Mouse (Mus musculus) stomach, postnatal 0 days (tissue): ENCODE measurements at regions not wholly inside any gene's neighbourhood (a gene's known extent, or its start where the extent isn't known, plus 50 kb on each side); places are given as distances from the start of the nearest gene placed in this dataset.

ENCODE experiments used
- ATAC-seq: fragments of 200-750 bp; cut with Nextera tagmentation; 2 replicates; pipeline ENCODE4 v1.8.0; 2017; ENCODE audit not compliant: low FRiP score, low TSS enrichment
- DNase-seq: peaks from one replicate; pipeline ENCODE4 v3.0.0-alpha.2; 2016; ENCODE audit warnings: low spot score
- H3K27ac ChIP-seq: fragments of 300-500 bp; sonication (generic); replicated peaks from 2 replicates; pipeline ENCODE4 v1.5.1; 2014; ENCODE audit warnings: mild to moderate bottlenecking, control low read depth
- H3K27me3 ChIP-seq: fragments of 300-500 bp; sonication (generic); 2 replicates; pipeline ENCODE4 v1.6.1; 2014; ENCODE audit warnings: low read length; ENCODE audit not compliant: control insufficient read depth, insufficient read depth
- H3K36me3 ChIP-seq: fragments of 300-500 bp; sonication (generic); 2 replicates; pipeline ENCODE4 v1.6.1; 2014; ENCODE audit warnings: low read length, mixed read lengths; ENCODE audit not compliant: control insufficient read depth, insufficient read depth
- H3K4me1 ChIP-seq: fragments of 300-500 bp; sonication (generic); replicated peaks from 2 replicates; pipeline ENCODE4 v1.6.1; 2014; ENCODE audit warnings: antibody characterized with exemption; ENCODE audit not compliant: control insufficient read depth, insufficient read depth
- H3K4me2 ChIP-seq: fragments of 300-500 bp; sonication (generic); replicated peaks from 2 replicates; pipeline ENCODE4 v1.6.1; 2014; ENCODE audit warnings: low read depth, mild to moderate bottlenecking, control low read depth, moderate library complexity
- H3K4me3 ChIP-seq: fragments of 300-500 bp; sonication (generic); 2 replicates; pipeline ENCODE4 v1.5.1; 2014; ENCODE audit warnings: low read depth, low read length, control low read depth
- H3K9ac ChIP-seq: fragments of 300-500 bp; sonication (generic); 2 replicates; pipeline ENCODE4 v1.6.1; 2014; ENCODE audit warnings: mild to moderate bottlenecking, low read length, control low read depth, mixed read lengths
- H3K9me3 ChIP-seq: fragments of 300-500 bp; sonication (generic); 2 replicates; pipeline ENCODE4 v1.6.1; 2016; ENCODE audit warnings: low read length; ENCODE audit not compliant: control insufficient read depth
- CTCF ChIP-seq: IDR thresholded peaks from 2 replicates; pipeline ENCODE4 v1.5.1; 2016; ENCODE audit warnings: antibody characterized with exemption, low read depth, mild to moderate bottlenecking, moderate library complexity
- EP300 ChIP-seq: optimal IDR thresholded peaks from 2 replicates; pipeline ENCODE3; 2016; ENCODE audit warnings: antibody characterized with exemption
- WGBS: fragments of 180-500 bp; shearing (Covaris S2); extraction: QIAGEN DNeasy Blood & Tissue Kit; methylation state at CpG from one replicate; pipeline ENCODE4 v1.1.7; 2014; 5-methylcytosine and 5-hydroxymethylcytosine counted together

DNA sequence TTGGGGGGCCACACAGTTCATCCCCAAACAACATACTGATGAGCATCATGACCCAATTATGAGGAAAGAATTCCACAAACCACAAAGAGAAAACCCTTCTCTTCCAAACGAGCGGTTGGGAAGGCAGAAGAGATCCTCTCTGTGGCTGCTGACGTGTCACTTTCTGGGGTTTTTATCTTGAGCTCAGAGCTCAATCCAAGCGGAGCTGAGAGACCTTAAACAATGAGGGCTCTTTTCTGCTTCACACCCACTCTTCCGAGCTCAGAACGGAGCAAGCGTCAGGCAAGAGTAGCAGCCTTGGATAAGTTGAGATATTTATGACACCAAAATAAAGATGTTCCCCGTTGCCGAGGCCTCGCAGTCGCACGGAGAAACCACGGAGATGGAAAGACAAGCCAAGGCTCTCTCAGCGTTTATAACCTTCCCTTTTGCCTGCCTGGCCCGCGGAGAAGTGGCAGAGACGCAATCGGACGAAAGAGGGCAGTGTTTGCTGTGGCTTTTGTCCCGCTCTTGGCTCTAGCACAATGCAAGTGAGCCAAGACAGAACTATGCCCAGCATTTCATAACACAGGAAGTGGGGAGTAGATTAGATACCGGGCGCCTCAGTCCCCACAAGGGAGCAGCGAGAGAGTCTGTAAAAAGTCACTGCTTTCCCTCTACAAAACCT lies 100.7 kb downstream of the Chic2 start:
- WGBS, result 1% methylated on average over 23 of the region's 23 CpGs
- no peak for TF ChIP-seq EP300
- peak; percentile 94 for TF ChIP-seq CTCF

DNA sequence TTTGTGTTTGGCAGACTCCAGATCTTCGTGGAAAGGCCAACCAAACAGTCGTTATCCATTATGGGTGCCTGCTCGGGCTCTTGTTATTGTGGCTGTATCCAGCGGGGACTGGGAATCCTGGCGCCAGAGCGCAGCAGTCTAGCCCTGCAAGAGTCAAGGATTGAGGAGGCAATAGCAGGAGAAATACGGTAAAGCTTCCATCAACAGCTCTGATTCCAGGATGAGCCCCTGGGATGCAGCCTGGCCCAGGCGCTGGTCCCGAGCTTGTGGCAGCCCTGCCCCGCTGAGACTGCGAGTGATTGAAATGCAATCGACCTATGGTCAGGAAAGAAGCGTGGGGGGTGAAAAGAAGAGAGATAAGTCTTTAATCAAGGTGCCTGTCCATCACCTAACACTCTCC lies 103.1 kb downstream of the Chic2 start:
- H3K27me3 ChIP-seq, result no peaks in the 10 kb centered on the region; the same call in 1 of the 2 replicates
- no peaks in the 10 kb centered on the region for H3K9me3 ChIP-seq
- no peak overlapping the region for H3K4me2 ChIP-seq
- no peak overlapping the region for H3K27ac ChIP-seq
- no peak for DNase-seq
- TF ChIP-seq CTCF (no peak), EP300 (no peak)
- ATAC-seq, result no peak
- H3K9ac ChIP-seq, result no peak overlapping the region
- no peak overlapping the region for H3K4me3 ChIP-seq
- H3K4me1 ChIP-seq, result no peaks in the 10 kb centered on the region; the same call in 1 of the 2 replicates
- no peaks in the 10 kb centered on the region for H3K36me3 ChIP-seq
- WGBS, result 10% methylated on average over 13 of the region's 13 CpGs

More for the DNA sequence above, 100.7 kb downstream of the Chic2 start:
- ATAC-seq (peak; percentile 94), DNase-seq (peak; percentile 88)
- Histone ChIP-seq H3K4me1 (no peaks in the 10 kb centered on the region; the same call in 1 of the 2 replicates), H3K9me3 (no peaks in the 10 kb centered on the region), H3K4me2 (peak overlapping the region; percentile 56), H3K27ac (peak overlapping the region; percentile 58; the same call in 1 of the 2 replicates), H3K9ac (peak overlapping the region; percentile 51; the same call in 1 of the 2 replicates), H3K4me3 (peak overlapping the region; percentile 27), H3K27me3 (no peaks in the 10 kb centered on the region; the same call in 1 of the 2 replicates), H3K36me3 (no peaks in the 10 kb centered on the region)

DNA sequence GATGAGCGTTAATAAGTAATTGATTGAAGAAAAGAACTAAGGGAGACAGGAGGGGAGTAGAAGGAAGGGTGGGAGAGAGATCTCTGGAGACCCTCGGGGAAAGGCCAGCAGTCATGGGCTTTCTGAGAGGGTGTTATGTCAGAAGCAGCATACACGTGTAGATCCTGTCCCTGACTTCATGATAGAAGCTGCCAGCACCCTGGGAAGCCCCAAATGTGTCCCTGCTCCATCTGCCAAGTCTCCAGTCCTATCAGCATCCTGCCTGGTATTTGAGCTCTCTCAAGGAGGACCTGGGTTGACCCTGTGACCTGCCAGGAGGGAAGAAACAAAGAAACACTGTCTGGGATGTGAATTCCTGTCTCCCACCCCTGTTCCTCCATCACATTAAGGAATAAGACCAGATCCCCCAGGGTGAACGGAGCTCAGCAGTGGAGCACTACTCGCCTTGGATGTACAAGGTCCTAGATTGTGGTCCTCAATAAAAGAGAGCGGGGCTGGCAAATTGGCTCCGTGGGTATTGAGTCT lies 107.1 kb downstream of the Chic2 start:
- Histone ChIP-seq H3K36me3 (no peaks in the 10 kb centered on the region), H3K4me3 (no peak overlapping the region), H3K4me2 (no peak overlapping the region), H3K27ac (no peak overlapping the region), H3K9ac (no peak overlapping the region), H3K4me1 (no peaks in the 10 kb centered on the region), H3K27me3 (no peaks in the 10 kb centered on the region), H3K9me3 (no peaks in the 10 kb centered on the region)
- TF ChIP-seq EP300, result no peak
- TF ChIP-seq CTCF, result no peak
- 74% methylated on average over 7 of the region's 7 CpGs for WGBS
- ATAC-seq (no peak), DNase-seq (no peak)

DNA sequence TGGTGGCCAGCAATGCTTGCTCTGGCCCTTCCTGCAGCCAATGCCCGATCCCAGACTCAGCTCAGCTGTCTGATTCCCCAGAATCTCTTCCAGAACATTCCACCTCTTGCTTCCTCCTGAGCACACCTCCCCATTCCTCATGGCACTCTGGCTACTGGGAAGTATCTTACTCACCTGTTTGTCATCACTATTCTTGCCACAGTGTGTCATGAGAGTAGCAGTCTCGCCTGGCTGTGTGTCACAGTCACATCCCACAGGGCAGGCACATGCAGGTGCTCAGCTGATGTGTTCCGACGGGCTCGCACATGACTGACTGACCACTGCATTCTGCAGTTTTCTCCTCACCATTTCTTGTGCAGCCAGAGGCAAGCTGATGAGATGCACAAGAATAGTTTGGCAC lies 108.5 kb downstream of the Chic2 start:
- H3K36me3 ChIP-seq, result no peaks in the 10 kb centered on the region
- no peaks in the 10 kb centered on the region for H3K27me3 ChIP-seq
- H3K27ac ChIP-seq, result 0 out of 2 replicates have a peak overlapping the region, but pooled peaks have one; percentile 20
- H3K9me3 ChIP-seq, result no peaks in the 10 kb centered on the region
- DNase-seq (no peak), ATAC-seq (peak; percentile 61; the same call in 1 of the 2 replicates)
- WGBS, result 64% methylated on average over 5 of the region's 5 CpGs
- no peak overlapping the region for H3K4me3 ChIP-seq
- no peak overlapping the region for H3K4me2 ChIP-seq
- H3K9ac ChIP-seq, result no peak overlapping the region
- H3K4me1 ChIP-seq, result no peaks in the 10 kb centered on the region
- TF ChIP-seq CTCF, result no peak
- TF ChIP-seq EP300, result no peak

DNA sequence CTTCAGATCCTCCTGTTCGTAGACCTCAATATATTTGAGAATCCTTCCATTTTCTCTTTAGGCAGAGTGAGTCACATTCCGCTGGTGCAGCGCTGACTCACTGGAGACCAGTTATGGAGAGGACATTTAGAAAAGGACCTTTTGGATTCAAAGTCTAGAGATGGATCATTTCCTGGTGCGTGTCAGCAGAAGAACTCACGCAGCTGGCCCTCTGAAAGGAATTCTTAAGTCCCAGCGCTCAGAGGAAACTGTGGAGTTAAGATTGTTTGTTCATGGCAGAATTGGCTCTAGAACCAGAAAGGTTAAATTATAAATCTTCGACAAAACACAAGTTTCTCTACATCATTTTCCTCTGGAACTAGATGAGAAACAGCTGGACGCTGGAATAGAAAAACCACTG lies 108.9 kb downstream of the Chic2 start:
- 31% methylated on average over 8 of the region's 8 CpGs for WGBS
- no peak for TF ChIP-seq EP300
- no peak for TF ChIP-seq CTCF
- DNase-seq (no peak), ATAC-seq (peak; percentile 70; the same call in 1 of the 2 replicates)
- Histone ChIP-seq H3K36me3 (no peaks in the 10 kb centered on the region), H3K9me3 (no peaks in the 10 kb centered on the region), H3K27ac (0 out of 2 replicates have a peak overlapping the region, but pooled peaks have one; percentile 20), H3K9ac (no peak overlapping the region), H3K4me2 (no peak overlapping the region), H3K4me3 (no peak overlapping the region), H3K27me3 (no peaks in the 10 kb centered on the region), H3K4me1 (no peaks in the 10 kb centered on the region)

DNA sequence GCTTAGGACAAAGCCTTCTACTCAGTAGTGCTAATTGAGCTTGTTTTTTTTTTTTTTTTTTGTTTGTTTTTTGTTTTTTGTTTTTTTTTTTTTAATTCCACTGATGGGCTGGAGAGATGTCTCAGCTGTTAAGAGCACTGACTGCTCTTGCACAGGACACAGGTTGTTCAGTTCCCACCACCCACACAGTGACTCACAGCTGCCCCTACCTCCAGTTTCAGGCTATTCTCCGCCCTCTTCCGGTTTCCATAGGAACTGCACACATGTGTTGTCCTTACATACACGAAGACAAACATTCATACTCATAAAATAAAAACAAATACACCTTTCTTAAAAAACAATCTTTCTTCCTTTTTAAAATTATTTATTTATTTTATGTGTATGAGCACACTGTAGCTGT lies 111.3 kb downstream of the Chic2 start:
- 88% methylated on average over 3 of the region's 3 CpGs for whole genome bisulfite sequencing
- Histone ChIP-seq H3K27me3 (no peaks in the 10 kb centered on the region), H3K4me2 (no peak overlapping the region), H3K4me1 (no peaks in the 10 kb centered on the region), H3K27ac (no peak overlapping the region), H3K36me3 (no peaks in the 10 kb centered on the region), H3K9me3 (no peaks in the 10 kb centered on the region), H3K9ac (no peak overlapping the region), H3K4me3 (no peak overlapping the region)
- TF ChIP-seq CTCF (no peak), EP300 (no peak)
- DNase-seq (no peak), ATAC-seq (no peak)
